Mouse (Mus musculus) testis, adult 2 months (tissue): ENCODE measurements around the gene Retreg3. TPM values are rescaled to one million over a fixed set of nuclear protein-coding genes. Genes with fewer than 3 reads are reported as not detected.
"Not testable (repeated sequence)": the region's sequence is repeated elsewhere in the genome, so short reads cannot be mapped to it uniquely, and the experiment has no call there.

Experiments
- H3K27ac ChIP-seq: fragments of 200-500 bp; 2 replicates; pipeline ENCODE4 v1.5.1; 2012; ENCODE audit warnings: low read depth, low read length; ENCODE audit not compliant: control insufficient read depth, insufficient read depth
- H3K27me3 ChIP-seq: fragments of 200-500 bp; 2 replicates; pipeline ENCODE4 v1.6.1; 2012; ENCODE audit warnings: mild to moderate bottlenecking, low read length, moderate library complexity; ENCODE audit not compliant: control insufficient read depth, insufficient read depth
- H3K36me3 ChIP-seq: fragments of 200-500 bp; 2 replicates; pipeline ENCODE4 v1.6.1; 2012; ENCODE audit warnings: mild to moderate bottlenecking, low read length; ENCODE audit not compliant: control insufficient read depth, insufficient read depth
- H3K4me1 ChIP-seq: fragments of 200-500 bp; 2 replicates; pipeline ENCODE4 v1.6.1; 2012; ENCODE audit warnings: low read length; ENCODE audit not compliant: control insufficient read depth, insufficient read depth
- H3K4me3 ChIP-seq: fragments of 200-500 bp; 2 replicates; pipeline ENCODE4 v1.5.1; 2012; ENCODE audit warnings: low read depth, mild to moderate bottlenecking, low read length, moderate library complexity, mixed read lengths; ENCODE audit not compliant: control insufficient read depth
- CTCF ChIP-seq: fragments of 200-500 bp; IDR thresholded peaks from 2 replicates; pipeline ENCODE4 v1.5.1; 2012; ENCODE audit warnings: low read depth, mild to moderate bottlenecking, inconsistent platforms, low read length, moderate library complexity; ENCODE audit not compliant: control insufficient read depth, insufficient read depth, insufficient replicate concordance
- POLR2A ChIP-seq: fragments of 200-500 bp; IDR thresholded peaks from 2 replicates; pipeline ENCODE4 v1.6.1; 2012; ENCODE audit warnings: low read depth, mild to moderate bottlenecking, inconsistent platforms, low read length, moderate library complexity; ENCODE audit not compliant: control insufficient read depth
- polyA plus RNA-seq: library from polyadenylated mRNA; depleted of rRNA; stranded (reverse); fragments of >200 nt; gene quantifications from 2 replicates; pipeline ENCODE4 v1.2.3, GENCODE M21; 2012

Retreg3 gene
- polyA plus RNA-seq, 1 experiment = 53.8 TPM

- peaks cover 2% of the 10 kb centered on the region for H3K27me3 ChIP-seq
- H3K36me3 ChIP-seq = no peaks in the 10 kb centered on the region
- H3K4me3 ChIP-seq = no peak overlapping the region; the same call in 1 of the 2 replicates
- H3K27ac ChIP-seq = no peak overlapping the region
- peaks cover 7% of the 10 kb centered on the region for H3K4me1 ChIP-seq
- TF ChIP-seq POLR2A (no peak), CTCF (no peak)
Observed at GRCm38 (mm10) chr11:101163476-101164350, 44.0 kb upstream of the Retreg3 start.

GRCm38 (mm10) chr11:101162772-101163171 is 43.1 kb upstream of the Retreg3 start:
- no peak for TF ChIP-seq POLR2A
- no peak for TF ChIP-seq CTCF
- Histone ChIP-seq H3K27me3 (peaks cover 2% of the 10 kb centered on the region), H3K4me1 (peaks cover 7% of the 10 kb centered on the region), H3K4me3 (no peak overlapping the region), H3K27ac (no peak overlapping the region; the same call in 1 of the 2 replicates), H3K36me3 (no peaks in the 10 kb centered on the region)

DNA sequence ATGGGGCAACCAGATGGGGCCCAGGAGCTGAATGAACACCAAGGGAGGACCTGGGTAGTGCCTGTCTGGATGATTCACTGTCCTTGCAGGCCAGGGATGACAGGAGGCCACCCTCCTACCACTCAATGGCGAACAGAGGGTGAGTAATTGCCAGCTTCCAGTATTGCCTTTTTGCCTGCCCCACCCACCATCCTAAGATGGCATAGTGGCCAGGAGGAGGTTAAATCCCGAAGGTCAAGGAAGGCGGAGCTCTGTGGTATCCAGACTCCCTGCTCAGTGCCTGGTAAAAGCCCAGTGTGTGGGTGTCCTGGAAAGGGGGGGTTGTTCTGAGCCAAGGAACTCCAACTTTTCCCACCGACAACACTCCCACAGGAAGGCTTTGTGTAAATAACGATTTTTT is 42.6 kb upstream of the Retreg3 start:
- no peaks in the 10 kb centered on the region for H3K36me3 ChIP-seq
- peak overlapping the region; percentile 26; the same call in 1 of the 2 replicates for H3K27ac ChIP-seq
- H3K4me1 ChIP-seq = peaks cover 7% of the 10 kb centered on the region
- peaks cover 2% of the 10 kb centered on the region for H3K27me3 ChIP-seq
- H3K4me3 ChIP-seq = no peak overlapping the region
- TF ChIP-seq POLR2A (no peak), CTCF (no peak)

GRCm38 (mm10) chr11:101161551-101161950 is 41.9 kb upstream of the Retreg3 start:
- H3K4me3 ChIP-seq = no peak overlapping the region
- peaks cover 2% of the 10 kb centered on the region for H3K27me3 ChIP-seq
- no peak overlapping the region for H3K27ac ChIP-seq
- TF ChIP-seq POLR2A = no peak
- no peak for TF ChIP-seq CTCF
- H3K36me3 ChIP-seq = no peaks in the 10 kb centered on the region
- peaks cover 7% of the 10 kb centered on the region for H3K4me1 ChIP-seq

- H3K36me3 ChIP-seq, H3K4me1 ChIP-seq, H3K27me3 ChIP-seq, H3K4me3 ChIP-seq, H3K27ac ChIP-seq: not testable (repeated sequence)
Observed at GRCm38 (mm10) chr11:101160981-101161505, 41.4 kb upstream of the Retreg3 start.

- not testable (repeated sequence) for H3K27me3 ChIP-seq, H3K36me3 ChIP-seq, H3K27ac ChIP-seq, H3K4me3 ChIP-seq
- peaks cover 15% of the 10 kb centered on the region for H3K4me1 ChIP-seq
Observed at GRCm38 (mm10) chr11:101160151-101160550, 40.5 kb upstream of the Retreg3 start.

DNA sequence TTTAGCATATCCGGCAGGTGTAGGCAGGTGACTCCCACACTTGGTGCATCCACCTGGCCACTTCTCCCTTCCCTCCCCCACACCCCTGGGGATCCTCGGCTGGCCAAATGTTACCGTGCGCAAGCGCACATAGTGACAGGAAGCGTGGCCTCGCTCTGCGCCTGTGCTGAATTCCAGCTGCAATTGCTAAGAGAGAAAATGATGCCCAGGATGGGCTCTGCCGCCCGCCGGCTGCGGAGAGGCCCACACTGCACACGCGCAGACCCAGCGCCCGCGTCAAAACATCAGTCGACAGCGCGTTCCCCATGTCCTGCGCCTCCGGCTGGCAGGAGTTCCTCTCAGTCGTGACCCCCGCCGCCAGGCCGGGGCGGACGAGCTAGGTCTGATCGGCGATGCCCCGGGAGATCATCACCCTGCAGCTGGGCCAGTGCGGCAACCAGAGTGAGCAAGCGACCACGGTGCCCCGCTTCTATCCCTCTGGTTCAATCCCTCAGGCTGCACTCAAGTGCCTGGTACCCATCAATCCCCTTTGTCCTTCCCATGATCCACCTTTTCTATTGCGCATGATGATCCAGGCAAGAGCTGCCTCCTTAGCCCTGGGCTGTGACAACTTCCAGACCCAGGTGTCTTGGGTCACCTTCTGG is 36.2 kb upstream of the Retreg3 start, which contains the start of gene Tubg2:
TSS of gene Tubg2 (plus strand) at position 180 of the 644 bp plus-strand sequence.
- TF ChIP-seq CTCF = no peak
- no peak for TF ChIP-seq POLR2A
- Histone ChIP-seq H3K36me3 (no peaks in the 10 kb centered on the region), H3K27ac (no peak within 1 kb of the TSS), H3K4me1 (peaks cover 8% of the 10 kb centered on the region), H3K4me3 (peak within 1 kb of the TSS; percentile 38), H3K27me3 (no peaks in the 10 kb centered on the region)
